Comparison of ENCODE assay signal across 10 mouse cellular contexts in genomic region chr10:81291511-81292104, GRCm38 (mm10). TPM values are rescaled to one million over a fixed set of nuclear protein-coding genes. Genes with fewer than 3 reads are reported as not detected.
DNase-seq lines count a peak whose midpoint lies in the region; ATAC-seq and TF ChIP-seq lines count a peak whose summit lies in the region.
"Had no signal": no experiment of that assay in that cellular context is flagged by ENCODE, and none has a peak within 500 bp of the region (broad histone marks: within the 10 kb centered on the region; RNA-seq: fewer than 3 reads in every experiment).

TSS of gene Tjp3 (minus strand) at chr10:81291581.

- no peak for ATAC-seq in lung, embryonic 14.5 days (ENCODE audit: insufficient read depth)
- ATAC-seq in embryonic facial prominence, embryonic 14.5 days (ENCODE audit: low read depth), result no peak
- ATAC-seq in neural tube, embryonic 13.5 days (ENCODE audit: low read depth), result no peak

- no peak for DNase-seq in lung, embryonic 14.5 days
- no peak for DNase-seq in lung, postnatal 36 days
- no peak for DNase-seq in embryonic facial prominence, embryonic 14.5 days (ENCODE audit: low spot score)
- no peak for DNase-seq in limb, embryonic 10.5 days (ENCODE audit: low spot score)
- DNase-seq in thymus, postnatal 25 days, result no peak
- DNase-seq in left cerebral cortex, adult 2 months (ENCODE audit: extremely low spot score in 1 of 2, low spot score in 2 of 2), result no peak
- DNase-seq in gastrocnemius, postnatal 10 days, result no peak
- DNase-seq: adrenal gland, adult 2 months; gastrocnemius, adult 2 months had no signal

- intact Hi-C loops in left cerebral cortex, adult 2 months (cut with DNase I), result no loop called here

- H3K4me3 ChIP-seq in lung, embryonic 14.5 days (ENCODE audit: low read depth, low read length), result peak within 1 kb of the TSS; percentile 27
- H3K4me3 ChIP-seq in embryonic facial prominence, embryonic 14.5 days (ENCODE audit: low read depth, low read length), result peak within 1 kb of the TSS; percentile 78; the same call in 1 of the 2 replicates
- peak within 1 kb of the TSS; percentile 83 for H3K4me3 ChIP-seq in limb, embryonic 10.5 days
- peak within 1 kb of the TSS; percentile 88 for H3K4me3 ChIP-seq in neural tube, embryonic 13.5 days
- no peak within 1 kb of the TSS for H3K4me3 ChIP-seq in left cerebral cortex, adult 2 months

- H3K9ac ChIP-seq in lung, embryonic 14.5 days, result peak within 1 kb of the TSS; percentile 16; the same call in 1 of the 2 replicates
- H3K9ac ChIP-seq in embryonic facial prominence, embryonic 14.5 days (ENCODE audit: low read depth, low read length), result peak within 1 kb of the TSS; percentile 31; the same call in 1 of the 2 replicates
- peak within 1 kb of the TSS; percentile 10; the same call in 1 of the 2 replicates for H3K9ac ChIP-seq in neural tube, embryonic 13.5 days

- H3K4me2 ChIP-seq in lung, embryonic 14.5 days, result peak within 1 kb of the TSS; percentile 98
- H3K4me2 ChIP-seq in embryonic facial prominence, embryonic 14.5 days (ENCODE audit: low read depth, low read length), result peak within 1 kb of the TSS; percentile 99
- peak within 1 kb of the TSS; percentile 90; the same call in 1 of the 2 replicates for H3K4me2 ChIP-seq in neural tube, embryonic 13.5 days

- no peak for TF ChIP-seq CTCF in lung, embryonic 14.5 days (IDR thresholded peaks at IDR 0.05; ENCODE audit: low read depth)
- TF ChIP-seq CTCF in left cerebral cortex, adult 2 months (IDR thresholded peaks at IDR 0.05), result no peak

- peaks cover 5% of the 10 kb centered on the region; the same call in 1 of the 2 replicates for H3K36me3 ChIP-seq in lung, embryonic 14.5 days (ENCODE audit: insufficient read depth)
- 0 out of 2 replicates have a peak, but pooled peaks cover 10% of the 10 kb centered on the region for H3K36me3 ChIP-seq in embryonic facial prominence, embryonic 14.5 days (ENCODE audit: control insufficient read depth, insufficient read depth, low read length)
- H3K36me3 ChIP-seq in limb, embryonic 10.5 days, result peaks cover 18% of the 10 kb centered on the region
- 0 out of 2 replicates have a peak, but pooled peaks cover 1% of the 10 kb centered on the region for H3K36me3 ChIP-seq in neural tube, embryonic 13.5 days

- peak within 1 kb of the TSS; percentile 65 for H3K27ac ChIP-seq in lung, embryonic 14.5 days (ENCODE audit: low read depth)
- H3K27ac ChIP-seq in embryonic facial prominence, embryonic 14.5 days (replicated peaks; ENCODE audit: low read depth, low read length), result no peak within 1 kb of the TSS
- no peak within 1 kb of the TSS for H3K27ac ChIP-seq in limb, embryonic 10.5 days
- H3K27ac ChIP-seq in neural tube, embryonic 13.5 days (replicated peaks), result no peak within 1 kb of the TSS
- no peak within 1 kb of the TSS for H3K27ac ChIP-seq in left cerebral cortex, adult 2 months

- H3K9me3 ChIP-seq in lung, embryonic 14.5 days (ENCODE audit: low read depth, low read length), result no peaks in the 10 kb centered on the region
- H3K9me3 ChIP-seq in embryonic facial prominence, embryonic 14.5 days (ENCODE audit: control insufficient read depth, low read length), result no peaks in the 10 kb centered on the region
- no peaks in the 10 kb centered on the region for H3K9me3 ChIP-seq in limb, embryonic 10.5 days (replicated peaks)
- H3K9me3 ChIP-seq in neural tube, embryonic 13.5 days, result no peaks in the 10 kb centered on the region

- peaks cover 14% of the 10 kb centered on the region for H3K4me1 ChIP-seq in lung, embryonic 14.5 days (ENCODE audit: insufficient read depth)
- H3K4me1 ChIP-seq in embryonic facial prominence, embryonic 14.5 days (ENCODE audit: control insufficient read depth, insufficient read depth, low read length), result peaks cover 12% of the 10 kb centered on the region
- H3K4me1 ChIP-seq in limb, embryonic 10.5 days, result peaks cover 28% of the 10 kb centered on the region
- peaks cover 47% of the 10 kb centered on the region for H3K4me1 ChIP-seq in neural tube, embryonic 13.5 days (replicated peaks)

- WGBS in lung, embryonic 14.5 days, result 54% methylated on average over 9 of the region's 9 CpGs
- WGBS in embryonic facial prominence, embryonic 14.5 days, result 66% methylated on average over 9 of the region's 9 CpGs
- WGBS in limb, embryonic 10.5 days, result 76% methylated on average over 9 of the region's 9 CpGs
- 77% methylated on average over 9 of the region's 9 CpGs for WGBS in neural tube, embryonic 13.5 days

- H3K27me3 ChIP-seq in lung, embryonic 14.5 days (ENCODE audit: insufficient read depth, low read length), result peaks cover 13% of the 10 kb centered on the region; the same call in 1 of the 2 replicates
- H3K27me3 ChIP-seq in embryonic facial prominence, embryonic 14.5 days (replicated peaks; ENCODE audit: control insufficient read depth, insufficient read depth, low read length), result peaks cover 24% of the 10 kb centered on the region
- H3K27me3 ChIP-seq in limb, embryonic 10.5 days (ENCODE audit: low read depth, poor library complexity, severe bottlenecking), result peaks cover 52% of the 10 kb centered on the region
- H3K27me3 ChIP-seq in neural tube, embryonic 13.5 days, result peaks cover 39% of the 10 kb centered on the region

RNA-seq across cellular contexts. Expression of gene Tjp3, which starts in this region (rescaled TPM):
- 15.3 and 17.2 TPM in 2 replicates for polyA plus RNA-seq in lung, embryonic 14.5 days (2014; fragmentation: Nextera tagmentation; extraction: Ambion mirVana)
- 8.1 and 9.9 TPM in 2 replicates for polyA plus RNA-seq in embryonic facial prominence, embryonic 14.5 days (2014; fragmentation: Nextera tagmentation; extraction: Ambion mirVana)
- 4.7 and 5.1 TPM in 2 replicates for polyA plus RNA-seq in limb, embryonic 10.5 days (2016; fragmentation: Nextera tagmentation; extraction: Ambion mirVana)
- 2.3 and 3.3 TPM in 2 replicates for polyA plus RNA-seq in neural tube, embryonic 13.5 days (2015; fragmentation: Nextera tagmentation; extraction: Ambion mirVana)
- under 1 TPM; 0.26 to 0.45 TPM for total RNA-seq in left cerebral cortex, adult 2 months (2021)
- under 1 TPM; 0.14 to 0.36 TPM for total RNA-seq in gastrocnemius, postnatal 10 days (2021)
- total RNA-seq: gastrocnemius, adult 2 months had no signal
